Mouse (Mus musculus) liver, postnatal 0 days (tissue): ENCODE results near the gene Phactr3. TPM values are rescaled to one million over a fixed set of nuclear protein-coding genes. Genes with fewer than 3 reads are reported as not detected.
A peak's percentile ranks its signal among the peaks of the same experiment; 100 is the strongest.

ENCODE experiments used
- ATAC-seq: fragments of 200-750 bp; cut with Nextera tagmentation; 2 replicates; pipeline ENCODE4 v1.8.0; 2017; ENCODE audit warnings: mild to moderate bottlenecking, moderate library complexity
- DNase-seq: peaks from one replicate; pipeline ENCODE4 v3.0.0-alpha.2; 2016
- H3K27ac ChIP-seq: fragments of 300-500 bp; sonication (generic); 2 replicates; pipeline ENCODE4 v1.5.1; 2014; ENCODE audit warnings: antibody characterized with exemption, moderate library complexity, mild to moderate bottlenecking, low read depth
- H3K27me3 ChIP-seq: fragments of 300-500 bp; sonication (generic); 2 replicates; pipeline ENCODE4 v1.6.1; 2014; ENCODE audit warnings: low read length, control low read depth, mixed read lengths; ENCODE audit not compliant: insufficient read depth
- H3K36me3 ChIP-seq: fragments of 300-500 bp; sonication (generic); replicated peaks from 2 replicates; pipeline ENCODE4 v1.6.1; 2014; ENCODE audit warnings: mild to moderate bottlenecking, control low read depth, low read length, moderate library complexity, mixed read lengths; ENCODE audit not compliant: insufficient read depth
- H3K4me1 ChIP-seq: fragments of 300-500 bp; sonication (generic); 2 replicates; pipeline ENCODE4 v1.6.1; 2014; ENCODE audit warnings: antibody characterized with exemption, mild to moderate bottlenecking, control low read depth; ENCODE audit not compliant: insufficient read depth
- H3K4me2 ChIP-seq: fragments of 300-500 bp; sonication (generic); 2 replicates; pipeline ENCODE4 v1.6.1; 2014; ENCODE audit warnings: low read depth, mild to moderate bottlenecking, low read length, moderate library complexity, mixed read lengths
- H3K4me3 ChIP-seq: fragments of 300-500 bp; sonication (generic); 2 replicates; pipeline ENCODE4 v1.5.1; 2014; ENCODE audit warnings: low read depth, low read length
- H3K9ac ChIP-seq: fragments of 300-500 bp; sonication (generic); replicated peaks from 2 replicates; pipeline ENCODE4 v1.6.1; 2014; ENCODE audit warnings: mild to moderate bottlenecking, moderate library complexity
- H3K9me3 ChIP-seq: fragments of 300-500 bp; sonication (generic); 2 replicates; pipeline ENCODE4 v1.6.1; 2016; ENCODE audit warnings: mild to moderate bottlenecking, control low read depth, low read length, mixed read lengths
- CTCF ChIP-seq: sonication (generic); IDR thresholded peaks from 2 replicates; pipeline ENCODE4 v1.5.1; 2016; ENCODE audit warnings: antibody characterized with exemption, low read depth
- EP300 ChIP-seq: IDR thresholded peaks from 2 replicates; pipeline ENCODE4 v1.6.1; 2016; ENCODE audit warnings: antibody characterized with exemption, low read depth, mild to moderate bottlenecking
- WGBS: fragments of 180-500 bp; shearing (Covaris S2); extraction: QIAGEN DNeasy Blood & Tissue Kit; methylation state at CpG from one replicate; pipeline ENCODE4 v1.1.7; 2014; ENCODE audit not compliant: insufficient replicate concordance; 5-methylcytosine and 5-hydroxymethylcytosine counted together
- polyA plus RNA-seq: library from polyadenylated mRNA; unstranded; fragments of >200 nt; fragmentation: Nextera tagmentation; extraction: Ambion mirVana; gene quantifications from 2 replicates; pipeline ENCODE4 v1.2.1, GENCODE M21; 2015

Phactr3 gene
- polyA plus RNA-seq, 1 experiment from 2014 or later = not detected

DNA sequence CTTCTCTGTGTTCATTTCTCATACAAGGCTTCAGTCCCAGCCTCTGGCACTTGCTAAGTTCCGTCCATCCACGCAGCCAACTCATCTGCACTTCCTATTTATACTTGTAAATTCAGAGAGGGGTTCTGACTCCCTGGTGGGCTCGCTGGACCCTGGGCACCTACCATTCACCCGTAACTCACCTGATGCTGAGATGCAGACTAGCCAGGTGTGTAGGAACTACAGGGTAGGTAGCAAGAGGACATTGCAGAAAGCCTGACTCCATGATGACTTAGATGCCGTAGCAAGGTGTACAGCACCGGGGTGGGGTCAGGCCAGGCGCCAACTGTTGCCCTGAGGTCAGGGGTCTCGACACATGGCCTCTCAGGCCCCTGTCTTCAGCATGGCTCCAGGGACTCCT lies 6.7 kb downstream of the Phactr3 start:
- H3K27me3 ChIP-seq = no peaks in the 10 kb centered on the region; the same call in 1 of the 2 replicates

DNA sequence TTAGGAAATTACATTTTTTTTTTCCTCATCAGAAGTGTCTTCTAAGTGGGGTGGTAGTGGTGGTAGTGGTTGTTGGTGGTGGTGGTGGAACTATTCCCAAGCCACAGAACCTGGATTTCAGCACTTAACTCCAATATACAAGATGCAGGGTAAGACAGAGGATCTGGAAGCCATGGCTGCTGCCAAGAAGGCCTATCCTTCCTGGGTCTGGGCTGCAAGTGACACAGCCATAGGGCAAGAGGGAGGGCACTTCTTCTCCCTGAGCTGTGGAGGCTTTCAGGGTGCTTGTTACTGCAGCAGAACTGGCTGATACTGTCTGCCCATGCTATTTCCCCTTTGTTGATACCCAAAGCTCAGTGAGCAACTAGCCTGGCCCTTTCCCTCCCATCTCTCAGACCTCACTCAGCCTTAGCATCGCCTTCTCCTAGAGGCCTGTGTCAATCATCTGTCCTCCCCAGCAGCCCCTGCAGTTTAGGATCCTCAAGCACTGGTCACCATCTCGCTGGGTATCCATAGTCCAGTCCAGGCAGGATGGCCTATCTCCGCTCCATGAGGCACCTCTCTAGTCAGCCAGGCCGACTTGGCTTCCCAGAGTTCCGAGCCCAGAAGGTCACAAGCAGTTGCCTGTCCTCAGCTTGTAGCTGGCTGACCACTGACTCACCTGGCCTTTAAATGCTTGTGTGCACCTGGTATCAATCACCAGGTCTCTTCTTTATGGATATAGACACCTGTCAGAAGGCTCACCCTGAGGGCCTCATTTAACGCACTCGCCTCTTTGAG lies 7.5 kb downstream of the Phactr3 start:
- no peaks in the 10 kb centered on the region for H3K36me3 ChIP-seq
- no peak overlapping the region for H3K27ac ChIP-seq
- no peak overlapping the region for H3K4me2 ChIP-seq
- no peaks in the 10 kb centered on the region for H3K9me3 ChIP-seq
- no peak for TF ChIP-seq CTCF
- no peak for TF ChIP-seq EP300
- DNase-seq = peak; percentile 2
- H3K4me1 ChIP-seq = no peaks in the 10 kb centered on the region
- 80% methylated on average over 7 of the region's 7 CpGs for WGBS
- no peak for ATAC-seq
- no peak overlapping the region for H3K4me3 ChIP-seq
- H3K27me3 ChIP-seq = no peaks in the 10 kb centered on the region; the same call in 1 of the 2 replicates
- H3K9ac ChIP-seq = no peak overlapping the region

More for the DNA sequence above, 6.7 kb downstream of the Phactr3 start:
- Histone ChIP-seq H3K9ac (no peak overlapping the region), H3K4me1 (no peaks in the 10 kb centered on the region), H3K36me3 (no peaks in the 10 kb centered on the region), H3K4me3 (no peak overlapping the region), H3K9me3 (no peaks in the 10 kb centered on the region), H3K27ac (no peak overlapping the region), H3K4me2 (no peak overlapping the region)
- peak; percentile 11 for DNase-seq
- no peak for TF ChIP-seq CTCF
- no peak for TF ChIP-seq EP300
- no peak for ATAC-seq
- WGBS = 76% methylated on average over 8 of the region's 8 CpGs

DNA sequence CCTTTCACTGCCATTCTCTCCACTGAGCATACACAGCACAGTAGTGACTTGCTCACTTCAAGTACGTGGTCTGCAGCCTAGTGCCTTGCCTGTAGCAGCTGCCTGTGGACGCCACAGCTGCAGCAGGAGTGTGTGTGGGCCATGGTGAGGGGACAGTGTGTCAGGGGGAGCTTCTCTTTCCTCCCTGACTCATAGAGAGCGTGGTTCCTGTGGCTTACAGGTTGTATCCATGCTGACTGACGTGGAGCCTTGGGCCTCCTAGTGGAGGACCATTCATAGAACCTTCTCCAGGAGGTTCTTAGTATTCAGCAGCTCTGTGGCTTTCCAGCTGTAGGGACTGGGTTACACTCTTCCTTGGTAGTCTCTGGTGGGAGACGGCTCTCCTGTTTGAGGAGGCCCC lies 9.8 kb downstream of the Phactr3 start:
- no peak for DNase-seq
- 60% methylated on average over 5 of the region's 5 CpGs for WGBS
- no peak for ATAC-seq
- no peaks in the 10 kb centered on the region for H3K4me1 ChIP-seq
- H3K27me3 ChIP-seq = no peaks in the 10 kb centered on the region
- no peak overlapping the region for H3K9ac ChIP-seq
- H3K4me3 ChIP-seq = no peak overlapping the region
- TF ChIP-seq EP300 = no peak
- TF ChIP-seq CTCF = no peak
- no peaks in the 10 kb centered on the region for H3K9me3 ChIP-seq
- H3K4me2 ChIP-seq = no peak overlapping the region
- H3K36me3 ChIP-seq = no peaks in the 10 kb centered on the region
- no peak overlapping the region for H3K27ac ChIP-seq

DNA sequence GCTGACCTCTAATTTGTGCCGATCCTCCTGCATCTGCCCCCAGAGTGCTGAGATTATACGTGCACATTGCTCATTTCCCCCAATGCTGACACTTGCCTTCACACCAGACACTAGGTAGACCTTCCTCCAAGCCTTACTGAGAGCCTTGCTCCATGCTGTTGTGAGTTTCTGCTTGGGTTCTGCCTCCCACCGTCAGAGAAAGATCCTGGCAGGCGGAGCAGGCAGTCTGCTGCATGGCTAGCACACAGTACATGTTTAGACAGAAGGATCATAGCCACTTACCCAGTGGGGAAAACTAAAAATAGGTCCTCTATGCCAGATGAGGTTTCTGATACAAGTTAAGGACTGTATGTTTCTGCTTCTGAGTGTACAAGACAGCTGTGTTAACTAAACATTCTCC lies 10.4 kb downstream of the Phactr3 start:
- H3K36me3 ChIP-seq = no peaks in the 10 kb centered on the region
- WGBS = 61% methylated on average over 4 of the region's 4 CpGs
- DNase-seq (peak; percentile 6), ATAC-seq (no peak)
- no peak for TF ChIP-seq EP300
- no peak for TF ChIP-seq CTCF
- H3K4me1 ChIP-seq = no peaks in the 10 kb centered on the region
- H3K27ac ChIP-seq = no peak overlapping the region
- no peak overlapping the region for H3K4me2 ChIP-seq
- no peaks in the 10 kb centered on the region for H3K27me3 ChIP-seq
- no peak overlapping the region for H3K9ac ChIP-seq
- H3K9me3 ChIP-seq = no peaks in the 10 kb centered on the region
- no peak overlapping the region for H3K4me3 ChIP-seq

DNA sequence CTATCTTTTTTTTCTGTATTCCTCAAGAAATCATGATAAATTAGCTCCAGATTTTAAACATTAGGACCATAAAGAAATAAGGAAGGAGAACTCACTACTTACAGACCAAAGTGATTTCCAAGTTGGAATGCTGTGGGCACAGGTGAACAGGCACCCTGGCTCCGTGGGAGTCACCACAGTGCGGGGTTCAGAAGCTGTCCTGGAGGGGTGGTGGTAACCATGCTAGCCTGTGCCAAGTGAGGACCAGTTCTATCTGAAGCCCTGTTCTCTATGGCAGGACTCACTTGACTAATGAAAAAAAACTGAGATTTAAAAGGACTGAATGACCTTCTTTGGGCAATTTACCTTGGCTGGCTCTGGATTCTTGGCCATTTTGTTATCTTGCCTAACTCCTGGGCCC lies 10.9 kb downstream of the Phactr3 start:
- Histone ChIP-seq H3K36me3 (no peaks in the 10 kb centered on the region), H3K4me2 (no peak overlapping the region), H3K27me3 (no peaks in the 10 kb centered on the region), H3K4me1 (no peaks in the 10 kb centered on the region), H3K27ac (no peak overlapping the region), H3K4me3 (no peak overlapping the region), H3K9ac (no peak overlapping the region), H3K9me3 (no peaks in the 10 kb centered on the region)
- no peak for TF ChIP-seq CTCF
- TF ChIP-seq EP300 = no peak
- DNase-seq (peak; percentile 5), ATAC-seq (no peak)
- WGBS = 53% methylated on average over 2 of the region's 2 CpGs

DNA sequence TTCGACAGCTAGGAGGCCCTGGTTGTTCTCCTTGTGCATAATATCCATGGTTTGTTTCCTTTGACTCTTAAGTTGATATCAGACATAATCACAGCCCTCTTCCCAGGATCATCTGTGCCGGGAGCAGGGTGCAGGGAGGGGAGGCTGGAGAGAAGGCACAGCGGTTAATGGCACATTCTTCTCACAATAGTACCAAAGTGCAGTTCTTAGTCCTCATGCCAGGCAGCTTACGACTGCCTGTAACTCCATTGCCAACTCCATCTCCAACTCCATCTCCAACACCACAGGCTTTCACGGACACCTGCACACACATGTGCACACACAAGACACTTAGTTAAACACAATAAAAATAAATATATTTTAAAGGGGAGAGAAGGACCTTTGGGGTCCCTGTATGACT lies 11.8 kb downstream of the Phactr3 start:
- Histone ChIP-seq H3K4me3 (no peak overlapping the region), H3K27me3 (no peaks in the 10 kb centered on the region), H3K4me2 (no peak overlapping the region), H3K4me1 (no peaks in the 10 kb centered on the region), H3K9ac (no peak overlapping the region), H3K36me3 (no peaks in the 10 kb centered on the region), H3K27ac (no peak overlapping the region), H3K9me3 (no peaks in the 10 kb centered on the region)
- no peak for DNase-seq
- no peak for TF ChIP-seq CTCF
- no peak for TF ChIP-seq EP300
- WGBS = 71% methylated on average over 5 of the region's 5 CpGs
- no peak for ATAC-seq

DNA sequence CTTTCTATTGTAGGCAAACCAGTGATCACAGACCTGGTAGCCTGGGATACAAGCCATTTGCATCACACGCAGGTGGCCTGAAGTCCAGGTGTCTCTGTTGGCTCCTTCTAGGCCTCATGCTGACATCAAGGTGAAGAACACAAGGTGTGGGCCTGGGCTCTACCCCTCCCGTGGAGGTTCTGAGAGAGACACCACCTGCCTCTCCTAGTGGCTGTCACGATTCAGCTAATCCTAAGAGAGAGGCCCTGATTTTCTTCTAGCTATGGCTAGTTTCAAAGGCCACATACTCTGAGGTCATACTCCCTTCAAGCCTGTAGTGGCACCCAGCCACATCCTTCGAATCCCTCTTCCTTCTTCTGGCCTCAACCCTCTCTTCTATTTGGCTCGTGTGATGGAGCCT lies 12.2 kb downstream of the Phactr3 start:
- Histone ChIP-seq H3K27ac (no peak overlapping the region), H3K9me3 (no peaks in the 10 kb centered on the region), H3K27me3 (no peaks in the 10 kb centered on the region), H3K4me1 (no peaks in the 10 kb centered on the region), H3K4me3 (no peak overlapping the region), H3K9ac (no peak overlapping the region), H3K36me3 (no peaks in the 10 kb centered on the region), H3K4me2 (no peak overlapping the region)
- ATAC-seq (no peak), DNase-seq (no peak)
- 51% methylated on average over 5 of the region's 5 CpGs for WGBS
- no peak for TF ChIP-seq EP300
- no peak for TF ChIP-seq CTCF
